8 mouse cellular contexts compared by ENCODE assay signal in the genomic region with DNA sequence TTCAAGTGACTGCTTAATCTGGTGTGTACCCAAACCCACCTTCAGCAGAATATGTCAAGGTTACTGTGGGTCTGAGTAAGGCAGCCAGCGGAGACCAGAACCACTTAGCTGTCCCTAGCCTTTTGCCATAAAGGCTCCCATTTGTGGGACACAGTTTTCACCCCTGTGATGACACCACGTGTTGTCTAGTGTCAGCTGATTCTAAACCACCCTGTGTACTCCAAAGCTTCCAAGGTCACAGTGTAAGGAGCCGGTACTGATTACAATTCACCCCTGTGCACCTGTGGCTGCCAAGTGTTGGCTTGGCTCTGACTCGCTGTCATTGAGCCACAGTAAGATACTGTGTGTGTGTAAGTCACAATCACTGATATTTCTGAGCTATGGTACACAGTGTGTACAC. TPM values are rescaled to one million over a fixed set of nuclear protein-coding genes. Genes with fewer than 3 reads are reported as not detected.
DNase-seq lines count a peak whose midpoint lies in the region; ATAC-seq and TF ChIP-seq lines count a peak whose summit lies in the region.

No protein-coding gene starts in this region.

- WGBS in hindbrain, embryonic 10.5 days = 62% methylated on average over 4 of the region's 4 CpGs
- 54% methylated on average over 4 of the region's 4 CpGs for WGBS in limb, embryonic 12.5 days
- WGBS in neural tube, embryonic 14.5 days = 48% methylated on average over 4 of the region's 4 CpGs

- peak overlapping the region; percentile 93 for H3K9ac ChIP-seq in limb, embryonic 12.5 days (replicated peaks)
- H3K9ac ChIP-seq in neural tube, embryonic 14.5 days (replicated peaks; ENCODE audit: low read depth, low read length) = peak overlapping the region; percentile 97

- H3K27ac ChIP-seq in bone marrow macrophage, adult 2 months (ENCODE audit: insufficient read depth, low read depth, low read length) = 0 out of 2 replicates have a peak overlapping the region, but pooled peaks have one; percentile 30
- peak overlapping the region; percentile 96 for H3K27ac ChIP-seq in hindbrain, embryonic 10.5 days
- no peak overlapping the region for H3K27ac ChIP-seq in limb, embryonic 12.5 days
- H3K27ac ChIP-seq in neural tube, embryonic 14.5 days (ENCODE audit: low read depth, low read length) = peak overlapping the region; percentile 73; the same call in 1 of the 2 replicates

- no peak for TF ChIP-seq POLR2A in bone marrow macrophage, adult 2 months (IDR thresholded peaks at IDR 0.05; ENCODE audit: borderline replicate concordance, low read depth, low read length)

- 0 out of 2 replicates have a peak, but pooled peaks cover 10% of the 10 kb centered on the region for H3K4me1 ChIP-seq in bone marrow macrophage, adult 2 months (ENCODE audit: control insufficient read depth, insufficient read depth, low read length)
- H3K4me1 ChIP-seq in erythroblast, embryonic 14.5 days (ENCODE audit: control insufficient read depth) = peaks cover 10% of the 10 kb centered on the region
- peaks cover 10% of the 10 kb centered on the region for H3K4me1 ChIP-seq in hindbrain, embryonic 10.5 days (replicated peaks)
- H3K4me1 ChIP-seq in limb, embryonic 12.5 days (replicated peaks) = peaks cover 5% of the 10 kb centered on the region
- peaks cover 8% of the 10 kb centered on the region; the same call in 1 of the 2 replicates for H3K4me1 ChIP-seq in neural tube, embryonic 14.5 days (ENCODE audit: control insufficient read depth, insufficient read depth, low read length)

- H3K9me3 ChIP-seq in erythroblast, embryonic 14.5 days (ENCODE audit: control insufficient read depth, low read length) = no peaks in the 10 kb centered on the region
- H3K9me3 ChIP-seq in hindbrain, embryonic 10.5 days = no peaks in the 10 kb centered on the region
- H3K9me3 ChIP-seq in limb, embryonic 12.5 days = no peaks in the 10 kb centered on the region
- no peaks in the 10 kb centered on the region for H3K9me3 ChIP-seq in neural tube, embryonic 14.5 days (ENCODE audit: control insufficient read depth, low read length)

- peaks cover 22% of the 10 kb centered on the region for H3K36me3 ChIP-seq in erythroblast, embryonic 14.5 days (ENCODE audit: control insufficient read depth)
- peaks cover 37% of the 10 kb centered on the region for H3K36me3 ChIP-seq in hindbrain, embryonic 10.5 days
- peaks cover 29% of the 10 kb centered on the region for H3K36me3 ChIP-seq in limb, embryonic 12.5 days
- peaks cover 6% of the 10 kb centered on the region for H3K36me3 ChIP-seq in neural tube, embryonic 14.5 days (ENCODE audit: control insufficient read depth, insufficient read depth, low read length)

- ATAC-seq in limb, embryonic 12.5 days (ENCODE audit: insufficient number of reproducible peaks, insufficient read depth, low FRiP score, low TSS enrichment, low read depth) = 0 out of 2 replicates have a peak, but pooled peaks have one; percentile 24
- ATAC-seq in neural tube, embryonic 14.5 days (ENCODE audit: low read depth) = peak; percentile 9; the same call in 1 of the 2 replicates

- DNase-seq in left cerebral cortex, postnatal 14 days (ENCODE audit: low spot score in 2 of 2) = peak; percentile 5 to 9
- DNase-seq in left cerebral cortex, postnatal 10 days (ENCODE audit: extremely low spot score in 1 of 2, low spot score in 2 of 2) = no peak
- DNase-seq in hindbrain, embryonic 10.5 days (ENCODE audit: low spot score) = no peak
- DNase-seq in ovary, postnatal 14 days (ENCODE audit: low spot score) = no peak

- TF ChIP-seq CTCF in bone marrow macrophage, adult 2 months (IDR thresholded peaks at IDR 0.05; ENCODE audit: low read depth, low read length) = no peak

- H3K4me3 ChIP-seq in bone marrow macrophage, adult 2 months (ENCODE audit: insufficient read depth, low read length) = peak overlapping the region; percentile 77
- H3K4me3 ChIP-seq in erythroblast, embryonic 14.5 days (replicated peaks) = peak overlapping the region; percentile 95
- peak overlapping the region; percentile 83 for H3K4me3 ChIP-seq in hindbrain, embryonic 10.5 days
- peak overlapping the region; percentile 90 for H3K4me3 ChIP-seq in limb, embryonic 12.5 days (replicated peaks)
- peak overlapping the region; percentile 95 for H3K4me3 ChIP-seq in neural tube, embryonic 14.5 days (ENCODE audit: low read depth, low read length)

- intact Hi-C loops in left cerebral cortex, postnatal 14 days (cut with DNase I) = no loop called here
- intact Hi-C loops in left cerebral cortex, postnatal 10 days (cut with DNase I) = no loop called here

- H3K4me2 ChIP-seq in limb, embryonic 12.5 days = peak overlapping the region; percentile 66
- peak overlapping the region; percentile 74 for H3K4me2 ChIP-seq in neural tube, embryonic 14.5 days (ENCODE audit: low read depth, low read length)

- peaks cover 2% of the 10 kb centered on the region; the same call in 1 of the 2 replicates for H3K27me3 ChIP-seq in erythroblast, embryonic 14.5 days (ENCODE audit: control insufficient read depth)
- no peaks in the 10 kb centered on the region for H3K27me3 ChIP-seq in hindbrain, embryonic 10.5 days (ENCODE audit: insufficient read depth, poor library complexity, severe bottlenecking)
- no peaks in the 10 kb centered on the region for H3K27me3 ChIP-seq in limb, embryonic 12.5 days
- no peaks in the 10 kb centered on the region for H3K27me3 ChIP-seq in neural tube, embryonic 14.5 days (ENCODE audit: control insufficient read depth, insufficient read depth, low read length)

RNA-seq across cellular contexts. Expression of a gene that starts 0.9 kb away (rescaled TPM):
- total RNA-seq in left cerebral cortex, postnatal 14 days (2021) = 100 to 1,000 TPM; 152 to 159 TPM
- 100 to 1,000 TPM; 129 to 158 TPM for total RNA-seq in left cerebral cortex, postnatal 10 days (2021)
- 46.4 and 66.1 TPM in 2 replicates for polyA plus RNA-seq in bone marrow macrophage, adult 2 months (2012; ENCODE audit: insufficient read depth, insufficient read length, missing spikeins)
- 0.15 and 0.19 TPM in 2 replicates for polyA plus RNA-seq in erythroblast, embryonic 14.5 days (2012)
- 18.3 and 19.4 TPM in 2 replicates for polyA plus RNA-seq in hindbrain, embryonic 10.5 days (2016; fragmentation: Nextera tagmentation; extraction: Ambion mirVana)
- polyA plus RNA-seq in limb, embryonic 12.5 days (2016; fragmentation: Nextera tagmentation; extraction: Ambion mirVana) = 32.2 and 36.9 TPM in 2 replicates
- polyA plus RNA-seq in neural tube, embryonic 14.5 days (2014; fragmentation: Nextera tagmentation; extraction: Ambion mirVana) = 49.4 and 53.3 TPM in 2 replicates

Comparison
In these comparisons a context has a peak if more than half of its experiments do, and no peak if none do; other contexts are left out.
1. DNase-seq: peak in left cerebral cortex, postnatal 14 days (2 of 2); none in left cerebral cortex, postnatal 10 days (0 of 2), hindbrain, embryonic 10.5 days (single experiment) and ovary, postnatal 14 days (single experiment).
2. RNA of a gene that starts 0.9 kb away (polyA plus RNA-seq): 46.4 to 66.1 TPM in bone marrow macrophage, adult 2 months, 49.4 to 53.3 TPM in neural tube, embryonic 14.5 days, 32.2 to 36.9 TPM in limb, embryonic 12.5 days and 18.3 to 19.4 TPM in hindbrain, embryonic 10.5 days; 0.15 to 0.19 TPM in erythroblast, embryonic 14.5 days; every median in the first group is over 10 times any median in the second.
3. Peak in every context shown above with its lines, with median percentiles within 50 percentile points of each other: H3K4me3 ChIP-seq.